Mouse (Mus musculus): ENCODE results near the gene Fignl1.

GRCm38 (mm10) chr11:11758121-11758520 lies 50.6 kb downstream of the Fignl1 start:
- TF ChIP-seq CTCF (IDR thresholded peaks at IDR 0.05; ENCODE audit: low read depth, low read length) (no peak), GATA1 (IDR thresholded peaks at IDR 0.05; ENCODE audit: borderline replicate concordance, low read length) (no peak)
